Mouse (Mus musculus) heart, postnatal 0 days (tissue): Measurements from ENCODE around the gene Ctsk.

ENCODE experiments used
- CTCF ChIP-seq: IDR thresholded peaks from 2 replicates; pipeline ENCODE4 v1.5.1; 2016; ENCODE audit warnings: antibody characterized with exemption, control low read depth, low read depth
- EP300 ChIP-seq: IDR thresholded peaks from 2 replicates; pipeline ENCODE4 v1.6.1; 2016; ENCODE audit warnings: antibody characterized with exemption, low read depth

DNA sequence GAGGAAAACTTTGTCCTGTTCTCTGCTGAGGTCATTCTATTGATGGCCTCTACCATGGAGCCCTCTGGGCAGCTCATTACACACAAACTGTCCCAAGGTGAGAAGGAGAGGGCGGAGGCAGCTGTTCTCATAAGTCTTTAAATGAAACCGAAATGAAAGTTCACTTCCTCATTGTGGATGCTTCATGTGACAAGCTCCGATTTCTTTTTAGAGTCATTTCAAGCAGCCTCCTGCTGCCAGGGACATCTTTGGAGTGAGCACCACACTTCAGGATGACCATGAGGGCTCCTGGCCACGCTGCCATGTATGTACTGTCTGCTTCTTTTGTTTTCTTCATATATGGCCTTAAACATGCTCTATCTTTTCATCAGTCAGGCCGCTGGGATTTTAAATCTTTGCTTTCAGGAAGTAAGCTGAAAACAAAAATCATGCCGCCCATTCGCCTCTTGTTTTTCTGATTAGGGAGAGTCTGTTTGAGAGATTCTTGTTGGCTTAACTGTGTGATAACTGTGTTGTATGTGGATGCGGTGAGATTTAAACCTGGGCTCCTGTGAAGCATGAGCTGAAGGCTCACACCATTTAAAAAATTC lies 27.7 kb downstream of the Ctsk start, which contains the start of gene Ctss:
- no peak for TF ChIP-seq EP300
- TF ChIP-seq CTCF, result no peak
